Mouse (Mus musculus) thymus, adult 2 months (tissue): ENCODE measurements around the gene 1700088E04Rik.

ENCODE experiments used
- CTCF ChIP-seq: fragments of 200-500 bp; IDR thresholded peaks from 2 replicates; pipeline ENCODE4 v1.5.1; 2012; ENCODE audit warnings: mild to moderate bottlenecking, control low read depth, low read length, moderate library complexity, borderline replicate concordance; ENCODE audit not compliant: control insufficient read depth, poor library complexity, insufficient read depth; ENCODE audit errors: extremely low read depth
- POLR2A ChIP-seq: fragments of 200-500 bp; IDR thresholded peaks from 2 replicates; pipeline ENCODE4 v1.6.1; 2012; ENCODE audit warnings: mild to moderate bottlenecking, low read length, control low read depth, moderate library complexity; ENCODE audit not compliant: control insufficient read depth, poor library complexity, insufficient read depth; ENCODE audit errors: extremely low read depth

GRCm38 (mm10) chr15:79122119-79122518, 18.9 kb downstream of the 1700088E04Rik start:
- no peak for TF ChIP-seq CTCF
- TF ChIP-seq POLR2A: no peak
